Mouse (Mus musculus): ENCODE measurements around the gene Cacnb3.

DNA sequence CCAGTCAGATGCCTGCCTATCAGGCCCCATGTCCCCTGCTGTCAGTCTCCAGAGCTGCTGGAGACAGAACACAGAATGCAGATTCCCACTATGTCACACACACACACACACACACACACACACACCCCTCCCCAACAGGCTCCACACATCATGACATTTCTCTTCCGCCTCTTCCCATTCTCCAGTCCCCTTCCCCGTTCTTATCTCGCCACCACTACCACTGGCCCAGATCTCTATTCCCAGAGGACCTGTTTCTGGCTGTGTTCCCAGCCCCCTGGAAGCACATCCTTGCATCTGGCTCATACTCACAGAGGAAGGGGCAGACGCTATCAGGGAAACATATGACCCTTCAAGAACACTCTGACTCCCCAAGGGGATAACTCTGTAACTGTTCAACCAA, 23.1 kb upstream of the Cacnb3 start:
- TF ChIP-seq CTCF (IDR thresholded peaks at IDR 0.05; ENCODE audit: borderline replicate concordance, control insufficient read depth, extremely low read depth, insufficient read depth, low read length, poor library complexity) (no peak), POLR2A (IDR thresholded peaks at IDR 0.05; ENCODE audit: control insufficient read depth, extremely low read depth, insufficient read depth, low read length, poor library complexity) (no peak)

All from thymus, adult 2 months (tissue).